Comparison of ENCODE assay signal across 17 mouse cellular contexts in genomic region chr3:27579894-27580613, GRCm38 (mm10).
DNase-seq lines count a peak whose midpoint lies in the region; ATAC-seq and TF ChIP-seq lines count a peak whose summit lies in the region.
"Had no signal": no experiment of that assay in that cellular context is flagged by ENCODE, and none has a peak within 500 bp of the region (broad histone marks: within the 10 kb centered on the region; RNA-seq: fewer than 3 reads in every experiment).

No protein-coding gene starts in this region.

- no peak for ATAC-seq in kidney, postnatal 0 days (replicated peaks; ENCODE audit: low FRiP score, low read depth)
- no peak for ATAC-seq in embryonic facial prominence, embryonic 11.5 days (replicated peaks; ENCODE audit: insufficient number of reproducible peaks, low FRiP score, low TSS enrichment, low read depth)
- 0 out of 2 replicates have a peak, but pooled peaks have one; percentile 50 for ATAC-seq in hindbrain, embryonic 16.5 days
- ATAC-seq in midbrain, postnatal 0 days (ENCODE audit: low FRiP score) = no peak

- no peak overlapping the region; the same call in 1 of the 2 replicates for H3K27ac ChIP-seq in kidney, postnatal 0 days
- H3K27ac ChIP-seq in embryonic facial prominence, embryonic 11.5 days (replicated peaks; ENCODE audit: low read depth, low read length) = no peak overlapping the region
- no peak overlapping the region for H3K27ac ChIP-seq in hindbrain, embryonic 16.5 days (ENCODE audit: low read depth, low read length)
- peak overlapping the region; percentile 26; the same call in 1 of the 2 replicates for H3K27ac ChIP-seq in midbrain, postnatal 0 days (ENCODE audit: low read depth, low read length)
- H3K27ac ChIP-seq: heart, embryonic 10.5 days; liver, embryonic 14.5 days had no signal

- no peaks in the 10 kb centered on the region for H3K27me3 ChIP-seq in kidney, postnatal 0 days (ENCODE audit: insufficient read depth, low read length)
- H3K27me3 ChIP-seq in embryonic facial prominence, embryonic 11.5 days (ENCODE audit: control insufficient read depth, insufficient read depth, low read length) = no peaks in the 10 kb centered on the region
- H3K27me3 ChIP-seq in hindbrain, embryonic 16.5 days (replicated peaks; ENCODE audit: control insufficient read depth, insufficient read depth, low read length) = no peaks in the 10 kb centered on the region
- H3K27me3 ChIP-seq in midbrain, postnatal 0 days (ENCODE audit: insufficient read depth, low read length) = no peaks in the 10 kb centered on the region

- peak; percentile 31 for DNase-seq in kidney, postnatal 0 days (ENCODE audit: low spot score)
- no peak for DNase-seq in kidney, postnatal 36 days
- DNase-seq in embryonic facial prominence, embryonic 11.5 days (ENCODE audit: low spot score) = peak; percentile 48
- peak; percentile 41 for DNase-seq in midbrain, postnatal 0 days (ENCODE audit: low spot score)
- DNase-seq in B cell, adult 2 months = no peak
- DNase-seq in spleen, postnatal 14 days (ENCODE audit: low spot score in 2 of 2) = no peak
- no peak for DNase-seq in layer of hippocampus, adult 18-20 months (ENCODE audit: low spot score in 2 of 2)
- DNase-seq: cerebellum, adult 11-12 months; heart, postnatal 4 days; kidney, adult 8-10 months; layer of hippocampus, adult 9-11 months; lung, postnatal 14 days; right cerebral cortex, postnatal 4 days; thymus, postnatal 25 days had no signal

- H3K36me3 ChIP-seq in kidney, postnatal 0 days (ENCODE audit: insufficient read depth, low read length) = no peaks in the 10 kb centered on the region
- H3K36me3 ChIP-seq in embryonic facial prominence, embryonic 11.5 days (replicated peaks; ENCODE audit: control insufficient read depth, insufficient read depth, low read depth, low read length) = no peaks in the 10 kb centered on the region
- H3K36me3 ChIP-seq in hindbrain, embryonic 16.5 days (ENCODE audit: control insufficient read depth, insufficient read depth, low read length) = no peaks in the 10 kb centered on the region
- H3K36me3 ChIP-seq in midbrain, postnatal 0 days (ENCODE audit: insufficient read depth, low read length) = no peaks in the 10 kb centered on the region
- H3K36me3 ChIP-seq: heart, embryonic 10.5 days had no signal

- no peak overlapping the region for H3K4me2 ChIP-seq in kidney, postnatal 0 days (ENCODE audit: low read length)
- no peak overlapping the region for H3K4me2 ChIP-seq in embryonic facial prominence, embryonic 11.5 days (ENCODE audit: low read depth, low read length)
- H3K4me2 ChIP-seq in hindbrain, embryonic 16.5 days (ENCODE audit: low read length) = no peak overlapping the region
- H3K4me2 ChIP-seq in midbrain, postnatal 0 days (ENCODE audit: low read depth, low read length, poor library complexity, severe bottlenecking) = no peak overlapping the region

- H3K9ac ChIP-seq in kidney, postnatal 0 days (ENCODE audit: low read depth, low read length) = no peak overlapping the region
- H3K9ac ChIP-seq in embryonic facial prominence, embryonic 11.5 days (replicated peaks; ENCODE audit: low read length) = no peak overlapping the region
- no peak overlapping the region for H3K9ac ChIP-seq in hindbrain, embryonic 16.5 days (ENCODE audit: low read depth, low read length)
- H3K9ac ChIP-seq in midbrain, postnatal 0 days (replicated peaks; ENCODE audit: low read length, poor library complexity, severe bottlenecking) = no peak overlapping the region
- H3K9ac ChIP-seq: liver, embryonic 14.5 days had no signal

- H3K4me3 ChIP-seq in kidney, postnatal 0 days (replicated peaks; ENCODE audit: low read depth, low read length) = no peak overlapping the region
- H3K4me3 ChIP-seq in embryonic facial prominence, embryonic 11.5 days (ENCODE audit: low read depth, low read length) = no peak overlapping the region
- no peak overlapping the region for H3K4me3 ChIP-seq in hindbrain, embryonic 16.5 days (ENCODE audit: low read length)
- no peak overlapping the region for H3K4me3 ChIP-seq in midbrain, postnatal 0 days (ENCODE audit: low read depth, low read length)
- H3K4me3 ChIP-seq: heart, embryonic 10.5 days had no signal

- no peaks in the 10 kb centered on the region for H3K9me3 ChIP-seq in kidney, postnatal 0 days (replicated peaks; ENCODE audit: low read length)
- H3K9me3 ChIP-seq in embryonic facial prominence, embryonic 11.5 days (replicated peaks; ENCODE audit: control insufficient read depth, low read length) = no peaks in the 10 kb centered on the region
- H3K9me3 ChIP-seq in hindbrain, embryonic 16.5 days (ENCODE audit: control insufficient read depth, low read length) = no peaks in the 10 kb centered on the region
- H3K9me3 ChIP-seq in midbrain, postnatal 0 days (ENCODE audit: low read length) = no peaks in the 10 kb centered on the region
- H3K9me3 ChIP-seq: heart, embryonic 10.5 days had no signal

- 46% methylated on average over 7 of the region's 7 CpGs for WGBS in kidney, postnatal 0 days
- 45% methylated on average over 7 of the region's 7 CpGs for WGBS in embryonic facial prominence, embryonic 11.5 days
- 22% methylated on average over 7 of the region's 7 CpGs for WGBS in hindbrain, embryonic 16.5 days
- WGBS in midbrain, postnatal 0 days = 34% methylated on average over 7 of the region's 7 CpGs

- peaks cover 9% of the 10 kb centered on the region; the same call in 1 of the 2 replicates for H3K4me1 ChIP-seq in kidney, postnatal 0 days (replicated peaks; ENCODE audit: insufficient read depth, low read length)
- H3K4me1 ChIP-seq in embryonic facial prominence, embryonic 11.5 days (ENCODE audit: control insufficient read depth, insufficient read depth, low read length) = no peaks in the 10 kb centered on the region
- peaks cover 11% of the 10 kb centered on the region for H3K4me1 ChIP-seq in hindbrain, embryonic 16.5 days (ENCODE audit: control insufficient read depth, insufficient read depth, low read depth, low read length)
- H3K4me1 ChIP-seq in midbrain, postnatal 0 days (ENCODE audit: insufficient read depth, low read length) = peaks cover 11% of the 10 kb centered on the region; the same call in 1 of the 2 replicates

- TF ChIP-seq CTCF in kidney, postnatal 0 days (IDR thresholded peaks at IDR 0.05; ENCODE audit: low read depth) = no peak
- TF ChIP-seq CTCF in midbrain, postnatal 0 days (IDR thresholded peaks at IDR 0.05) = no peak

Comparison
In these comparisons a context has a peak if more than half of its experiments do, and no peak if none do; other contexts are left out.
1. DNase-seq: peak in kidney, postnatal 0 days (single experiment), embryonic facial prominence, embryonic 11.5 days (single experiment) and midbrain, postnatal 0 days (single experiment); none in kidney, postnatal 36 days (0 of 2), B cell, adult 2 months (0 of 2), spleen, postnatal 14 days (0 of 2) and layer of hippocampus, adult 18-20 months (0 of 2).